Mouse (Mus musculus) intestine, postnatal 0 days (tissue): Measurements from ENCODE around the gene Scaf11. TPM values are rescaled to one million over a fixed set of nuclear protein-coding genes. Genes with fewer than 3 reads are reported as not detected.

ENCODE experiments used
- ATAC-seq: fragments of 200-750 bp; cut with Nextera tagmentation; 2 replicates; pipeline ENCODE4 v1.8.0; 2017; ENCODE audit warnings: mild to moderate bottlenecking, moderate TSS enrichment, moderate library complexity
- H3K27ac ChIP-seq: fragments of 300-500 bp; sonication (generic); 2 replicates; pipeline ENCODE4 v1.5.1; 2014; ENCODE audit warnings: mild to moderate bottlenecking, low read depth, low read length, moderate library complexity
- H3K27me3 ChIP-seq: fragments of 300-500 bp; sonication (generic); replicated peaks from 2 replicates; pipeline ENCODE4 v1.6.1; 2014; ENCODE audit warnings: low read length, mixed read lengths; ENCODE audit not compliant: control insufficient read depth, insufficient read depth
- H3K36me3 ChIP-seq: fragments of 300-500 bp; sonication (generic); 2 replicates; pipeline ENCODE4 v1.6.1; 2014; ENCODE audit warnings: mild to moderate bottlenecking, moderate library complexity; ENCODE audit not compliant: control insufficient read depth, insufficient read depth
- H3K4me1 ChIP-seq: fragments of 300-500 bp; sonication (generic); replicated peaks from 2 replicates; pipeline ENCODE4 v1.6.1; 2014; ENCODE audit warnings: antibody characterized with exemption, low read length, mixed read lengths; ENCODE audit not compliant: control insufficient read depth, insufficient read depth
- H3K4me2 ChIP-seq: fragments of 300-500 bp; sonication (generic); replicated peaks from 2 replicates; pipeline ENCODE4 v1.6.1; 2014; ENCODE audit warnings: low read depth, mild to moderate bottlenecking, moderate library complexity
- H3K4me3 ChIP-seq: fragments of 300-500 bp; sonication (generic); 2 replicates; pipeline ENCODE4 v1.5.1; 2014; ENCODE audit warnings: low read depth, low read length
- H3K9ac ChIP-seq: fragments of 300-500 bp; sonication (generic); 2 replicates; pipeline ENCODE4 v1.6.1; 2014; ENCODE audit warnings: mild to moderate bottlenecking, low read depth, low read length
- H3K9me3 ChIP-seq: fragments of 300-500 bp; sonication (generic); 2 replicates; pipeline ENCODE4 v1.6.1; 2016; ENCODE audit warnings: mixed run types; ENCODE audit not compliant: control insufficient read depth
- CTCF ChIP-seq: sonication (generic); IDR thresholded peaks from 2 replicates; pipeline ENCODE4 v1.5.1; 2016; ENCODE audit warnings: low read depth, mild to moderate bottlenecking, control low read depth, antibody characterized with exemption, moderate library complexity
- WGBS: fragments of 180-500 bp; shearing (Covaris S2); extraction: QIAGEN DNeasy Blood & Tissue Kit; methylation state at CpG from one replicate; pipeline ENCODE4 v1.1.7; 2014; 5-methylcytosine and 5-hydroxymethylcytosine counted together
- polyA plus RNA-seq: library from polyadenylated mRNA; unstranded; fragments of >200 nt; fragmentation: Nextera tagmentation; extraction: Ambion mirVana; gene quantifications from 2 replicates; pipeline ENCODE4 v1.2.1, GENCODE M21; 2015

The Scaf11 gene
- polyA plus RNA-seq, 1 experiment from 2014 or later, result 47.8 TPM

DNA sequence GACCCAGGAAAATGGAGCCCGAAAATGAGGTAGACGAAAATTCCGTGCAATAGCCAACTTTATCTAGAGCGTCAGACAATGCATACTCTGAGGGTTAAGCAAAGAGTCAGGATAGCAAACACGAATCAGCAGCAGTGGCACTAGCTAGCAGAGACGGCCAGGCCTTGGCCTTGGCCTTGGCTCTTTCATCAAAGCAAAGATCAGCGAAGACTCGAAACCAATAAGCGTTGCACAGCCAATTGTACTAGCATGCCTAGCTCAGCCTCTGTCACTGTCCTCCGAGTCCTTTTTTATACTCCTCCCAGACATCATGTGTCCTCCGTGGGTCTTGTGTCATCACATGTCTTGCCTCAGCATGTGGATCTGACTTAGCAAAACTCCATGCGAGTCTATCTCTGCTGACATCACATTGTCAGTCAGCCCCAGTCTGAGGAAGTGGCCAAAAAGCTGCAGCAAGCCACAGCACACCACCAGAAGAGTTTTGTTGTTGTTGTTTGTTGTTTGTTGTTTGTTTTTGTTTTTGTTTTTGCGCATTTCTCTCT is 5.8 kb upstream of the Scaf11 start:
- WGBS, result 90% methylated on average over 13 of the region's 13 CpGs
- Histone ChIP-seq H3K27ac (no peak overlapping the region), H3K36me3 (no peaks in the 10 kb centered on the region), H3K9ac (no peak overlapping the region), H3K4me1 (no peaks in the 10 kb centered on the region), H3K27me3 (no peaks in the 10 kb centered on the region), H3K4me2 (no peak overlapping the region), H3K4me3 (no peak overlapping the region), H3K9me3 (no peaks in the 10 kb centered on the region)
- no peak for ATAC-seq
- TF ChIP-seq CTCF, result no peak

DNA sequence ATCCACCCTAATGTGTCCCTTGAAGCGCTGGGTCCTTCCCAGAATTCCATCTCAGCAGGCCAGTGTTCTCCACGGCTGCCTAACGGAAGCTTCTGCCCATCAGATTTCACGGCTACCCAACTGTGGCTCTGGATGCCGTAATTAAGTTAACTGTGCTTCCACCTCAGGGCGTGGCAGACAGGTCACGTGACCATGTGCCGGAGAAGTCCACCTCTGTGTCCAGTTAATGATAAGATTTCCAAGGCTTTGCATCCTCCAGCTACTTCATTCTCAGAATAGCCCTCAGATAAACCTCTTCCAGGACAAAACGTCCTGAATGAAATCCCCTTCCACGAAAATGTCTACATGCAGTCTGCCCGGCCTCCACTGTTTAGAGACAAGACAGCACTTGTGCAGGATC is 4.4 kb upstream of the Scaf11 start:
- ATAC-seq, result no peak
- WGBS, result 75% methylated on average over 11 of the region's 11 CpGs
- H3K9me3 ChIP-seq, result no peaks in the 10 kb centered on the region
- no peak for TF ChIP-seq CTCF
- H3K4me1 ChIP-seq, result no peaks in the 10 kb centered on the region
- no peak overlapping the region for H3K9ac ChIP-seq
- no peaks in the 10 kb centered on the region for H3K27me3 ChIP-seq
- H3K4me3 ChIP-seq, result no peak overlapping the region
- H3K36me3 ChIP-seq, result no peaks in the 10 kb centered on the region
- no peak overlapping the region for H3K4me2 ChIP-seq
- H3K27ac ChIP-seq, result no peak overlapping the region

DNA sequence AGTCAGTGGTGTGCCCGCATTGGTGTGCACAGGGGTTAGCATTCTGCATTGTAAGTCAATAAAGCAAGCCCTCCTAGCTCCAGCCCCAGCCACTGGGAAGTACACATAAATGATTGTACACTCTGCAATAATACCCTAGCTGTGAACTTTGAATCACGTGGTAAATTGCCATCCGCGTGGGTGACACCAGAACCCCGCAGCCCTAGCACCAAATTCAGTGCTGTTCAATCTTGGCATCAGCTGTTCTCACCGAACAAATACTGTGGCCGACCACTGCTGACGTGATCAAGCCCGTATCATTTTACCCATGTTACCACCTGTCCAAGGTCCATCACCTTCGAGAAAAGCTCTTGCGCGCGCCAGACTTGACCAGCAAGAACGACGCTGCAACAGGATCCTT is 3.2 kb upstream of the Scaf11 start:
- H3K4me3 ChIP-seq, result no peak overlapping the region
- no peak for TF ChIP-seq CTCF
- no peak overlapping the region for H3K9ac ChIP-seq
- H3K9me3 ChIP-seq, result no peaks in the 10 kb centered on the region
- no peaks in the 10 kb centered on the region for H3K36me3 ChIP-seq
- H3K27me3 ChIP-seq, result no peaks in the 10 kb centered on the region
- no peak for ATAC-seq
- H3K4me1 ChIP-seq, result no peaks in the 10 kb centered on the region
- no peak overlapping the region for H3K27ac ChIP-seq
- WGBS, result 97% methylated on average over 15 of the region's 15 CpGs
- H3K4me2 ChIP-seq, result no peak overlapping the region

DNA sequence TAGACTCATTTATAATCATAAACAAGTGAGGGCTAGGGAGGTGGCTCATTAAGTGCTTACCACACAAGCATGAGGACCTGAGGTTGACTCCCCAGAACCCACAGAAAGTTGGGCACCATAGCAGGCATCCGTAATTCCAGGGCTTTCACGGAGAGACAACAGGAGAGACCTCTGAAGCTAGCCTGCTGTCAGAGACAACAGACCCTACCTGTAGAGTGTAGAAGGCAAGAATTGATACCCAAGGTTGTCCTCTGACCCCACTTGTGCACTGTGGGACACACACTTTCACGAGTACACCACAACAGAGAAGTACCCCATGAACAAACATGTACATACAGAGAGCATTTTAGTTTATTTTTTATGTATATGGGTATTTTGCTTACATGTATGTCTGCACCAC is 2.0 kb upstream of the Scaf11 start:
- H3K4me1 ChIP-seq, result 0 out of 2 replicates have a peak, but pooled peaks cover 3% of the 10 kb centered on the region
- no peak for TF ChIP-seq CTCF
- H3K27ac ChIP-seq, result no peak overlapping the region
- ATAC-seq, result no peak
- no peak overlapping the region for H3K9ac ChIP-seq
- no peaks in the 10 kb centered on the region for H3K9me3 ChIP-seq
- WGBS, result 79% methylated on average over 3 of the region's 3 CpGs
- H3K27me3 ChIP-seq, result no peaks in the 10 kb centered on the region
- peak overlapping the region; percentile 86; the same call in 1 of the 2 replicates for H3K4me2 ChIP-seq
- no peak overlapping the region for H3K4me3 ChIP-seq
- no peaks in the 10 kb centered on the region for H3K36me3 ChIP-seq

DNA sequence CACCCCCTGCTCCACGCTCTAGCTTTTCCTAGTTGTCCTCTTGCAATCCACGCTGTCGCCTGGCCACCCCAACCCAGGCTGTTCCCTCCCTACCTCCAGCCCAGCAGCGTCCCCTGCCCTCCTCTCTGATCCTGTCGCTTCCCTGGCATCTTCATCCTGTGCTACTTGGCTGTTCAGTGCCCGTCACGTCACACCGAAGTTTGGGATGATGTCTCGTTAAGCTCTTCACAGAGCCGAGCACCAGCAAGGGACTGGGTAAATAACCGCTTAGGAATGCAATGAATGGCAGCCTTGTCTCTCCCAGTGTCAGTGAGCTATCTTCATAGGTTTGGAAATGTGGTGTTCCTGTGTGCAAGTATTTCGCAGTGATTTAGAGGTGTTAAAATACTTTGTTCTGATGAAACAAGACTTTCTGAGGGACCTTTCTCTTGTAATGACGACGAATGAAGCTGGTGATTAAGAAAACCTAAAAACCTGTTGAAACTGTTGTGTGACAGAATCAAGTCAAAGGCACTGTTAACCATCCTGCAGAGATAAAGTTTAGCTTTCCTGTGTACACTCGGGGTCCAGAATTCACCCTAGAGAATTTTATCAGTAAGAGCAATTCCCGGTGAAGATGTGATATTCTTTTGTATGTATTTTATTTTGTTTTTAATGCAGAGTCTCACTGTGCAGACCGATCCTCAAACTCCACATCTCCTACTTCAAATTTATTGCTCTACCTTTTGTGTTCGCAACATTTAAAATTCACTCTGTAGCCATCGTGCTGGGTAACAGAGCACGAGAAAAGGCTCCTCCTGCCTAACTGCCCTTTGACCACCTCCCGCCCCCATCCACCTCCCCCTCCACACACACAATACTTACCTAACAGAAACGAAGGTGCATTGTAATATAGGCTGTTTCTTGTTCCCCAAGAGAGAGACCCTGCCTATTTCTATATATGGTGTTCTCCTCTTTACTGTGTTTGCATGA is 1.2 kb upstream of the Scaf11 start:
- Histone ChIP-seq H3K4me2 (peak overlapping the region; percentile 86), H3K36me3 (no peaks in the 10 kb centered on the region), H3K4me1 (0 out of 2 replicates have a peak, but pooled peaks cover 3% of the 10 kb centered on the region), H3K4me3 (peak overlapping the region; percentile 93), H3K27me3 (no peaks in the 10 kb centered on the region), H3K27ac (peak overlapping the region; percentile 80), H3K9ac (peak overlapping the region; percentile 61), H3K9me3 (no peaks in the 10 kb centered on the region)
- TF ChIP-seq CTCF, result peak; percentile 20
- ATAC-seq, result peak; percentile 5
- WGBS, result 7% methylated on average over 22 of the region's 22 CpGs

DNA sequence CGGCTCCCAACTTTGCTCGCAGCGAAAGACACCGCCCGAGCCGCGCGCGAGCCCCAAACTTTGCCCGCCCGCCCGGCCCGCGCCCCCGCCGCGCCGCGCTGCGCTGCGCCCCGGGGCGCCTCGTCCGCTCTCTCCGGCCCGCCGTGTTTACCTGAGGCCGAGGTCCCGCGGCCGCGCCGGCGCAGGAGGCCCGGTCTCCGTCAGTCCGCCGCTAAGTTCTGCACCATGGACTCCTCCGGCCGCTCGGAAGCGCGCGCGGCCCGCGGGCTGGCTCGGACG is 253 bp downstream of the Scaf11 start:
- H3K4me3 ChIP-seq, result peak overlapping the region; percentile 93
- no peaks in the 10 kb centered on the region for H3K36me3 ChIP-seq
- no peak for ATAC-seq
- peaks cover 3% of the 10 kb centered on the region; the same call in 1 of the 2 replicates for H3K4me1 ChIP-seq
- no peaks in the 10 kb centered on the region for H3K9me3 ChIP-seq
- peak overlapping the region; percentile 98 for H3K9ac ChIP-seq
- no peaks in the 10 kb centered on the region for H3K27me3 ChIP-seq
- H3K27ac ChIP-seq, result peak overlapping the region; percentile 100
- H3K4me2 ChIP-seq, result peak overlapping the region; percentile 63
- TF ChIP-seq CTCF, result no peak
- under 1% methylated on average over 48 of the region's 50 CpGs for WGBS
